Mouse (Mus musculus) left cerebral cortex, postnatal 25 days (tissue): ENCODE data around the gene Cdadc1. TPM values are rescaled to one million over a fixed set of nuclear protein-coding genes. Genes with fewer than 3 reads are reported as not detected.

ENCODE experiments used
- DNase-seq, 2 experiments: peaks; one replicate each; pipeline ENCODE4 v3.0.0; 2022; ENCODE audit warnings: low spot score in 2 of 2, mixed read lengths in 1 of 2
- intact Hi-C: fragments of 180-260 bp; cut with DNase I; formaldehyde crosslinking; loops from one replicate; pipeline ENCODE4 v1.15.1; 2025
- total RNA-seq, 2 experiments: library from RNA; stranded (reverse); gene quantifications; 2 replicates each; pipeline ENCODE4 v1.2.3; 2021

Cdadc1 gene
- total RNA-seq, 2 experiments from 2014 or later = 63.2 to 66.1 TPM

DNA sequence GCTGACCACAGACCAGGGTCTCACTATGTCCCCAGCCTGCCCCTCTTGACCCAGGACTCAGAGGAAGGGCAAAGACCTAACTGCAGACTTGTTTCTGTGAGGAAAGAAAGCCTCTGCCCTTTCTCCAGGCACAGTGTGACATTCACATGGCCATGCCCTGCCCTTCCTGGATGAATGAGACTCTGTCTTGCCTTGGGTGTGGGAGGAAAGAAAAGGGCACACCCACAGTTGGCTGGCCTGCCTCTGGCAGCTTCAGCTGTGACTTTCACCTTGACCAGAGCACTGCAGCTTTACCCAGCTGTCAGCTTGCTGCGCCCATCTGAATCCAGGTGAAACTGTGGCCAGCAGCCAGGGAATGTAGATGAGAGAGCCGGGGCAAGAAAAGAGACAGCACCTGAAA lies 46.9 kb downstream of the Cdadc1 start:
- no peak for DNase-seq
- intact Hi-C loops = no loop called here

DNA sequence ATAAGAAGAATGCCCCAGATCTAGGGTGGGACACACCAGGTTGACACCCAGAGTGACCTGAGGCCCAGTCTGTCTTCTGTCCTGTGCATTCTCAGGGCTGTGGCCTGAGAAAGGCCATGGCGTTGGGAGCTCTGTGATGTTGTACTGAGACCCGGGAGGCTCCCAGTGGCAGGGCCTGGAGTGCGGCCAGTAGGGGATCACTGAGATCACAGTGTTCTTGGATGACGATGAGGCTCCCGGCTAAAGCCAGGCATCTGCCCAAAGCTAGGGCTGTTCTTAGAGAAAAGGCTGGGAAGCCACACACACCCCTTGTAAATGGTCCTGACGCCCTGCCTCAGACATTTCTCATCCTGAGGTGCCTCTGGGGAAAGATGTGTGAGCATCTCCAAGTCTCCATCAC lies 48.7 kb downstream of the Cdadc1 start:
- peak in 1 of 2 experiments; percentile 37 for DNase-seq
- intact Hi-C loops = no loop called here

- intact Hi-C loops = no loop called here
- no peak for DNase-seq
Observed at GRCm38 (mm10) chr14:59548532-59548931, 49.2 kb downstream of the Cdadc1 start.

DNA sequence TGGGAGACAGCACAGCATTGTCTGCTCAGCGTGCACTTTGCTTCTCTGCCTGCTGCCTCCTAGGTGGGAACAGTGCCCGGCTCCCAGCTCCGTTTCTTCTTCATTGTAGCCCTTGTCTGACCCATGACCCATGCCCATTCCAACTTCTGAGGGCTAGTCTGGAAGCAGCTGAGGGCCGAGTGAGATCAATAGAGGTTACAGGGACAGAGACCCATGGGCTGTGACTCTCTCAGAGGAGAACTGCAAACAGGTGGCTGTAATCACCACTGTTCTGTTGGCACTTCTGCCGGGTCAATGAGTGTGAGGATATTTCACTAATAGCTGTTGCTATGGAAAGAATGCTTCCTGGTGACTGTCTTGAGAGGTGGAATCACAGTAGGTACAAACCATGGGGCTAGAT lies 50.2 kb downstream of the Cdadc1 start:
- no peak for DNase-seq
- intact Hi-C loops = no loop called here

DNA sequence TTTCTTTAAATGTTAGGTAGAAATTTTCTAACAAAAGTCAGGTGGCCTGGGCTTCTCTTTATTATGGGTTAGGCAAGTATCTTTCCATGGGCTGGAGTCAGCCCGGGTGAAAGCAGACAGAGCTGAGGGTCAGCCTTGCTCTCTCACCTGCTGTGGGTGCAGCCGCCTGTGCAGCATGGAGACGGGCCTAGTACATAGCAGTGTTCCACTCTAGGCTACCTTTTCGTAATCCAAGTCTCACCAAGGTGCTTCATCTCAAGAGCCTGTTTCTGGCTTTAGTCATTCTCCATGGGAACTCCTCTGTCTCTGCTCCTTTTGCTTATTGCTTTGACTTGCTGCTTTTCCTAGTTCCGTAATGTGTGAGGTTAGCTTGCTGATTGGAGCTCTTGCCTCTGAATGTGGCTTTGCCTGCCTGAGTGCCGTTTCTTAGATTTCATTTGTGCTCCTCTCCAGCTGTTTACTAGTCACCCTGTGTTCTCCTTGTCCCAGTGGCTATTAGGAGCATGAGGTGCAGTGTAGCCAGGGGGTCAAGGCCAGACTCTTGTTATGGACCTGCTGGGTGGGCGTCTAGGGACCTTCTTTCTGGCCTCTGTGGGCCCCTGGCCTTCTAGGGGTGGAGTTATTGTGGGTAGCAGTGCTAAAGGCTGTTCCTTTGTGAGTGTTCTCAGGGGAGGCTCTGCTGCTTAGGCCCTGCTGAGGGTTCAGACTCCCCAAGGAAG lies 51.4 kb downstream of the Cdadc1 start:
- intact Hi-C loops = no loop called here
- DNase-seq = no peak

DNA sequence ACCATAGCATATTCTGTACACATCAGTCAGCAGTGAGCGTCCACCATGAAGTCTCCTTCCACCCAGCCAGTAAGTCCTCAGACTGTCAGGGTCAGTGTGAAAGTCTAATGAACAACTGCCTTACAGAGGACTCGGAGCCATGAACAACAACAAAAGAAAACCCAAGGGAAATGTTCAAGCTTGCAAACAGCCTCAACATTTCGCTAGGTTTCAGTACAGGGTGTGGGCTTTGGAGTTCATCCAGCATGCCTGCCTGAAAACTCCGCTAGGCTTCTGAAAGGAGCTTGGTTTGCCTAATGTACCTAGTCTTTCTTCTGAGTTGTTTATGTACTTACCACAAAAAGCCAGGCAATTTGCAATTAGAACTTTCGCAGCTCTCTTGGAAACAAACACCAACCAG lies 53.8 kb downstream of the Cdadc1 start:
- no peak for DNase-seq
- intact Hi-C loops = no loop called here

- DNase-seq = no peak
- intact Hi-C loops = no loop called here
Observed at GRCm38 (mm10) chr14:59543158-59543826, 54.5 kb downstream of the Cdadc1 start.

DNA sequence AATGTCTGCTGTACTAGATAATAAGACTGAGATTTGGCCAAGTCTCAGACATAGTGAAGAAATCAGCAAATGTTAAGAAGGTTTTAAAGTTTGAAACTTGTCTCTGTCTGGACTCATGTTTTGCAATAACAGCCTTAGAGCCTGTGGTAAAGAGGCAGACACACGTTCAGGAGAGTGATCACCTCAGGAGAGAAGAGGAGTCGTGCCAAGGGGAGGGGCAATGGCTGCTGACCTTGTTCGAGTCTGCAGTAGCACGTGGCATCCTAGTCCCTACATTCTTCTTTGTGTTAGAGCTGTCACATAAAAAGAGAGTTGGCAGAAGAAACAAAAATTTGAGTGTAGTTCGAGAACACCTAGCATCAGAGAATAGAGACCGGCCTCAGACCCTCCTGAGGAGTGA lies 57.0 kb downstream of the Cdadc1 start:
- intact Hi-C loops = no loop called here
- DNase-seq = no peak

GRCm38 (mm10) chr14:59540230-59540629 lies 57.5 kb downstream of the Cdadc1 start:
- DNase-seq = no peak
- intact Hi-C loops = no loop called here

- no peak for DNase-seq
- intact Hi-C loops = no loop called here
Observed at GRCm38 (mm10) chr14:59537829-59538432, 59.8 kb downstream of the Cdadc1 start.

DNA sequence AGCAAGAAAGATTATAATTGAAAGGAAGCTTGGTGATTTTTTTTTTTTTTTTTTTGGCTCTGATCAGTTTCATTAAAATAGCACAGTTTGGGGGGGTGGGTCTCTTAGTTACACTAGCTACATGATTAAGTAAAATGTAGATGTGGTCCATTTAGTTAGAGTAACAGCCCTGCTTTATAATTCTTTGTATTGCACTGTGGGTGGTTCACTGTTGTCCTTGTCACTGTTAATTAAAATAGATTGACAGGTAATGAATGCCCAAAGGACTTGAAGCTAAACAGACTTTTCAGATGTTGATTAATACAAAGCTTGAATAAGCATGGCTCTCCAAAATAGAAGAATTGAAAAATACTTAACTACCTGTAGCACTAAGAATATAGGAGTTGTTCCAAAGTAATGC lies 63.9 kb downstream of the Cdadc1 start:
- DNase-seq = no peak
- intact Hi-C loops = no loop called here

DNA sequence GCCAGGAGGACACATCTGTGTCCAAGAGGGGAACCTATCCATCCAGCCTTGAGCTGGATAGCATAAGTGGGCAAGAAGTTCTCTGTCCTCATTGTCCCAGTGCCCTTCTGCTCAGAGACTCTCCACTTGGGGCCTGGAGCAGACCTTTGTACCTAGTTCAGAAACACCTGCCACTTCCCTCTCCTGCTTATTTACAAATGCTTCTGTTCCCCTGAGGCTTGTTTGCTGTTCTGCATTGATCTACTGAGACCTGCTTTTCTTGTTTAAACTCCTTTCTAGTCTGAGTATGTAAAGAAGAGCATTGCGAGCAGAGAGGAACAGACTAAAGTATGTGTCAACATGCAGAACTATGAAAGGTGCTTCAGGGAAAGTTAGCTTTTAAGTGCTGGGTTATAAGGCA lies 64.8 kb downstream of the Cdadc1 start:
- no peak for DNase-seq
- intact Hi-C loops = no loop called here

DNA sequence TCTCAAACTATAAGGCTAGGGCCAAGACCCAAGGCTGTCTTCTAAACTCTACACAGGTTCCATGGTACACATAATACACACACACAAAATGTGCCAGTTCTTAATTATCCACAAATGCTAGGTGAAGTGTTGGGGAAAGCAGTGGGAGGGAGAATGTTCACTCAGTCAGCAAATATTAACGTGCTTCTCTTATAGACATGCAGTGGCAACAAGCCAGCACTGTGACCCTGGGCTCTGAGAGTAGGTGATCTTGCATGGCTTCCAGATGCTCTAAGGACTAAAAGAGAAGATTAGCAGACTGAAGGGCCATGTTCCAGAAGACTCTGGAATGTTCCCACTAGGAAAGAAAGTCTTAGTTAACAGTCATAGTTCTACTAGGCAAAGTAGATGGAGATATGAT lies 67.0 kb downstream of the Cdadc1 start:
- no peak for DNase-seq
- intact Hi-C loops = no loop called here

- no peak for DNase-seq
Observed at GRCm38 (mm10) chr14:59525843-59526242, 71.9 kb downstream of the Cdadc1 start.

GRCm38 (mm10) chr14:59513922-59514444 lies 83.8 kb downstream of the Cdadc1 start:
- peak; percentile 12 to 59 for DNase-seq
- intact Hi-C loops = loop anchor here (5.0 kb wide), 1 partner anchor 47 kb away; no protein-coding TSS in a partner anchor

More at GRCm38 (mm10) chr14:59525843-59526242, 71.9 kb downstream of the Cdadc1 start:
- intact Hi-C loops = no loop called here

Other genes with a start within 250 kb of the Cdadc1 start
- gene Phf11d, start 232.5 kb downstream of the Cdadc1 start, total RNA-seq = 1 to 10 TPM in 1 of 2 experiments, under 1 TPM in 1; 0.62 to 1.1 TPM
- gene Phf11c, start 202.6 kb downstream of the Cdadc1 start, total RNA-seq = under 1 TPM; 0.23 to 0.44 TPM
- gene Setdb2, start 157.1 kb downstream of the Cdadc1 start, total RNA-seq = 1 to 10 TPM; 5.0 to 6.9 TPM
- 10 to 100 TPM; 21.5 to 22.2 TPM for gene Cab39l, start 157.0 kb downstream of the Cdadc1 start, total RNA-seq
- gene Shisa2, start 27.3 kb upstream of the Cdadc1 start, total RNA-seq = 1 to 10 TPM; 2.3 to 2.4 TPM